In genomic region chr11:63412364-63412991, GRCm38 (mm10) we compare ENCODE assay signal across 8 mouse cellular contexts.
DNase-seq lines count a peak whose midpoint lies in the region; ATAC-seq lines count a peak whose summit lies in the region.

No protein-coding gene starts in this region.

- H3K4me3 ChIP-seq in heart, embryonic 10.5 days, result peak overlapping the region; percentile 52
- peak overlapping the region; percentile 12; the same call in 1 of the 2 replicates for H3K4me3 ChIP-seq in hindbrain, embryonic 12.5 days
- H3K4me3 ChIP-seq in midbrain, embryonic 13.5 days (replicated peaks), result peak overlapping the region; percentile 18; the same call in 1 of the 2 replicates

- H3K4me1 ChIP-seq in heart, embryonic 10.5 days, result peaks cover 12% of the 10 kb centered on the region; the same call in 1 of the 2 replicates
- H3K4me1 ChIP-seq in hindbrain, embryonic 12.5 days, result peaks cover 17% of the 10 kb centered on the region
- peaks cover 24% of the 10 kb centered on the region for H3K4me1 ChIP-seq in midbrain, embryonic 13.5 days (replicated peaks)

- peak; percentile 67 for ATAC-seq in hindbrain, embryonic 12.5 days (ENCODE audit: low FRiP score)
- ATAC-seq in midbrain, embryonic 13.5 days, result peak; percentile 67; the same call in 1 of the 2 replicates
- ATAC-seq in erythroblast, adult 5-6 weeks (replicated peaks; ENCODE audit: low FRiP score, poor library complexity, severe bottlenecking), result no peak
- no peak for ATAC-seq in granulocyte monocyte progenitor cell, adult 5-6 weeks (replicated peaks; ENCODE audit: poor library complexity, severe bottlenecking)

- DNase-seq in heart, embryonic 10.5 days (ENCODE audit: low spot score), result peak; percentile 66
- no peak for DNase-seq in heart, postnatal 36 days
- peak; percentile 55 for DNase-seq in ZHBTc4 (ENCODE audit: low read depth, low spot score)
- DNase-seq in layer of hippocampus, adult 9-10 months (ENCODE audit: low spot score), result no peak

- H3K9ac ChIP-seq in hindbrain, embryonic 12.5 days, result peak overlapping the region; percentile 33; the same call in 1 of the 2 replicates
- no peak overlapping the region for H3K9ac ChIP-seq in midbrain, embryonic 13.5 days (replicated peaks)

- intact Hi-C loops in heart, postnatal 36 days (cut with DNase I), result no loop called here

- peak overlapping the region; percentile 53 for H3K27ac ChIP-seq in heart, embryonic 10.5 days
- H3K27ac ChIP-seq in hindbrain, embryonic 12.5 days, result peak overlapping the region; percentile 37
- H3K27ac ChIP-seq in midbrain, embryonic 13.5 days, result peak overlapping the region; percentile 7; the same call in 1 of the 2 replicates

- peaks cover 5% of the 10 kb centered on the region; the same call in 1 of the 2 replicates for H3K27me3 ChIP-seq in heart, embryonic 10.5 days (ENCODE audit: insufficient read depth, poor library complexity, severe bottlenecking)
- H3K27me3 ChIP-seq in hindbrain, embryonic 12.5 days, result peaks cover 14% of the 10 kb centered on the region; the same call in 1 of the 2 replicates
- peaks cover 18% of the 10 kb centered on the region; the same call in 1 of the 2 replicates for H3K27me3 ChIP-seq in midbrain, embryonic 13.5 days

- no peaks in the 10 kb centered on the region for H3K9me3 ChIP-seq in heart, embryonic 10.5 days
- H3K9me3 ChIP-seq in hindbrain, embryonic 12.5 days (replicated peaks), result no peaks in the 10 kb centered on the region
- H3K9me3 ChIP-seq in midbrain, embryonic 13.5 days, result no peaks in the 10 kb centered on the region

- H3K36me3 ChIP-seq in heart, embryonic 10.5 days, result no peaks in the 10 kb centered on the region
- H3K36me3 ChIP-seq in hindbrain, embryonic 12.5 days, result no peaks in the 10 kb centered on the region
- H3K36me3 ChIP-seq in midbrain, embryonic 13.5 days, result no peaks in the 10 kb centered on the region

- WGBS in heart, embryonic 10.5 days, result 4% methylated on average over 18 of the region's 18 CpGs
- under 1% methylated on average over 18 of the region's 18 CpGs for WGBS in hindbrain, embryonic 12.5 days
- 1% methylated on average over 18 of the region's 18 CpGs for WGBS in midbrain, embryonic 13.5 days

- H3K4me2 ChIP-seq in hindbrain, embryonic 12.5 days (replicated peaks), result peak overlapping the region; percentile 41
- peak overlapping the region; percentile 51 for H3K4me2 ChIP-seq in midbrain, embryonic 13.5 days (replicated peaks)

Comparison
In these comparisons a context has a peak if more than half of its experiments do, and no peak if none do; other contexts are left out.
1. DNase-seq: peak in heart, embryonic 10.5 days (single experiment) and ZHBTc4 (single experiment); none in heart, postnatal 36 days (0 of 2) and layer of hippocampus, adult 9-10 months (single experiment).
2. ATAC-seq: peak in hindbrain, embryonic 12.5 days (single experiment) and midbrain, embryonic 13.5 days (single experiment); none in erythroblast, adult 5-6 weeks (single experiment) and granulocyte monocyte progenitor cell, adult 5-6 weeks (single experiment).
3. Peak in every context shown above with its lines, with median percentiles within 50 percentile points of each other: H3K27ac ChIP-seq and H3K4me3 ChIP-seq.